Mouse (Mus musculus) heart, embryonic 16.5 days (tissue): ENCODE measurements at regions not wholly inside any gene's neighbourhood (a gene's known extent, or its start where the extent isn't known, plus 50 kb on each side); places are given as distances from the start of the nearest gene placed in this dataset.
"Not testable (repeated sequence)": the region's sequence is repeated elsewhere in the genome, so short reads cannot be mapped to it uniquely, and the experiment has no call there.

Source experiments
- ATAC-seq: fragments of 200-750 bp; cut with Nextera tagmentation; replicated peaks from 2 replicates; pipeline ENCODE4 v1.8.0; 2017; ENCODE audit warnings: moderate number of reproducible peaks; ENCODE audit not compliant: insufficient read depth, low FRiP score; ENCODE audit errors: extremely low read depth
- H3K27ac ChIP-seq: fragments of 300-500 bp; sonication (generic); 2 replicates; pipeline ENCODE4 v1.5.1; 2014; ENCODE audit warnings: mild to moderate bottlenecking, low read length, control low read depth, moderate library complexity
- H3K27me3 ChIP-seq: fragments of 300-500 bp; sonication (generic); 2 replicates; pipeline ENCODE4 v1.6.1; 2014; ENCODE audit warnings: low read length, mixed read lengths; ENCODE audit not compliant: control insufficient read depth, insufficient read depth
- H3K36me3 ChIP-seq: fragments of 300-500 bp; sonication (generic); 2 replicates; pipeline ENCODE4 v1.6.1; 2014; ENCODE audit not compliant: control insufficient read depth, insufficient read depth
- H3K4me1 ChIP-seq: fragments of 300-500 bp; sonication (generic); 2 replicates; pipeline ENCODE4 v1.6.1; 2014; ENCODE audit warnings: low read length, mixed read lengths; ENCODE audit not compliant: control insufficient read depth, insufficient read depth
- H3K4me2 ChIP-seq: fragments of 300-500 bp; sonication (generic); 2 replicates; pipeline ENCODE4 v1.6.1; 2014; ENCODE audit warnings: low read depth, mild to moderate bottlenecking, control low read depth, low read length
- H3K4me3 ChIP-seq: fragments of 300-500 bp; sonication (generic); 2 replicates; pipeline ENCODE4 v1.5.1; 2014; ENCODE audit warnings: mild to moderate bottlenecking, control low read depth, low read length
- H3K9ac ChIP-seq: fragments of 300-500 bp; sonication (generic); 2 replicates; pipeline ENCODE4 v1.6.1; 2014; ENCODE audit warnings: low read length, control low read depth
- H3K9me3 ChIP-seq: fragments of 300-500 bp; sonication (generic); replicated peaks from 2 replicates; pipeline ENCODE4 v1.6.1; 2016; ENCODE audit warnings: low read length; ENCODE audit not compliant: control insufficient read depth
- WGBS: fragments of 180-500 bp; shearing (Covaris S2); extraction: QIAGEN DNeasy Blood & Tissue Kit; methylation state at CpG from one replicate; pipeline ENCODE4 v1.1.7; 2014; 5-methylcytosine and 5-hydroxymethylcytosine counted together

GRCm38 (mm10) chr17:82312191-82312590 is 574.0 kb upstream of the Slc8a1 start:
- no peaks in the 10 kb centered on the region for H3K27me3 ChIP-seq
- H3K27ac ChIP-seq, result no peak overlapping the region
- no peak overlapping the region for H3K9ac ChIP-seq
- H3K36me3 ChIP-seq, result no peaks in the 10 kb centered on the region
- H3K4me2 ChIP-seq, result no peak overlapping the region
- no peaks in the 10 kb centered on the region for H3K4me1 ChIP-seq
- 84% methylated on average over 5 of the region's 5 CpGs for WGBS
- H3K9me3 ChIP-seq, result no peaks in the 10 kb centered on the region
- H3K4me3 ChIP-seq, result no peak overlapping the region
- ATAC-seq, result no peak

DNA sequence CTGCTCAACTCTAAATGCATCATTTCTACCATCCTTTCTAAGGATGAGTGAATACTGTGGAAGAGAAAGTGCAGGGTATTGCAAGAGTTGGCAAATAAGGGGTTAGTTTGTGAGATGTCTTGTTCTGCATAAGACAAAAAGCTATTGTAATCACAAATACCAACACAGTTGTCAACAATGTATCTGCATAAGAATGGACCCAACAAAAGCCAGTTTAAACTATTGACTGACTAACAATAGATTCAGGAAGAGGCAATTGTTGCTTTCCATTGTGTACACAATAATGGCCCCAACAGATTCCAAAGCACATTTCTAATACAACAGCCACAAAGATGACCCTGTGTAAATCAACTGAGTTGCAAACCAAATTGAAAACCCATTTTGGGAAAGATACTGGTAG is 568.2 kb upstream of the Slc8a1 start:
- Histone ChIP-seq H3K4me3 (no peak overlapping the region), H3K27ac (no peak overlapping the region), H3K9me3 (no peaks in the 10 kb centered on the region), H3K4me2 (no peak overlapping the region), H3K36me3 (no peaks in the 10 kb centered on the region), H3K27me3 (no peaks in the 10 kb centered on the region), H3K9ac (no peak overlapping the region), H3K4me1 (no peaks in the 10 kb centered on the region)
- no peak for ATAC-seq

DNA sequence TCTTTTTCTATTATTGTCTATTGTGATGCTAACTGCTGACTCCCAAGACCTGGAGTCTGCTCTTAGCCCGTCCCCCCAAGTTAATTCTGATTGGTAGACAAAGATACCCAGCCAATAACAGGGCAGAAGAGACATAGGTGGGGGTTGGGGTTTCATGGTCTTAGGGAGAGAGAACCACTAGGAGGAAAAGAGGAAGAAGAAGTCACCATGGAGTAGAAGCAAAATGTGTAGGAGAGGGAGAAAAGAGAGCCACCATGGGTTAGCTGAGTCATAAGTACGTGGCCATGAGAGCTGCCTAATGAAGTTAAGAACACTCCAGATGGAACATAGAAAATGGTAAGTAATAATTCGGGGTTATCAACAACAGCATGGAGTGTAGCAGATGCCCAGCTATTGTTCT is 539.6 kb upstream of the Slc8a1 start:
- no peak for ATAC-seq
- Histone ChIP-seq H3K36me3 (no peaks in the 10 kb centered on the region), H3K27ac (no peak overlapping the region), H3K27me3 (no peaks in the 10 kb centered on the region), H3K4me2 (no peak overlapping the region), H3K9ac (no peak overlapping the region), H3K9me3 (no peaks in the 10 kb centered on the region), H3K4me1 (no peaks in the 10 kb centered on the region), H3K4me3 (no peak overlapping the region)
- WGBS, result 72% methylated on average over 3 of the region's 3 CpGs

- Histone ChIP-seq H3K27me3 (no peaks in the 10 kb centered on the region), H3K4me1 (no peaks in the 10 kb centered on the region), H3K27ac (no peak overlapping the region), H3K4me2 (no peak overlapping the region), H3K36me3 (no peaks in the 10 kb centered on the region), H3K9ac (no peak overlapping the region), H3K9me3 (no peaks in the 10 kb centered on the region), H3K4me3 (no peak overlapping the region)
- ATAC-seq, result no peak
- WGBS, result 75% methylated on average over 4 of the region's 4 CpGs
Observed at GRCm38 (mm10) chr17:82273946-82274345, 535.8 kb upstream of the Slc8a1 start.

DNA sequence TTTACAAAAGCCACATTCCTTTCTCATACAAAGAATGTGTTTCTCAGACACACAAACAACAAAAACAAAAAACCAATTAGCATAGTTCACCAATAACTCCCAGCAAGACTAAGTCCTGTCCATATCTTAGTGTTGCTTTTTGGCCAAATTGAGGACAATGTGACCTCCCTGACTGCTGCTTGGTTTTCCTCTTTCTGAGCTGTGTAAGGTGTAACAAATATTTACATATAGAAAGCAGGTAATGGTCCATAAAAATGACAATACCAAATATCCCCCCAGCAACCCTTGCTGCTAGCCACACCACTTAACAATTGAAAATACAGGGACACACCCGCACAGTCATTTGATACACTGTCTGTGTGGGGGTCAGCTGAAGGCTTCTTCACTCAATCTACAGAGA is 534.7 kb upstream of the Slc8a1 start:
- Histone ChIP-seq H3K4me1 (no peaks in the 10 kb centered on the region), H3K4me3 (no peak overlapping the region), H3K4me2 (no peak overlapping the region), H3K9me3 (no peaks in the 10 kb centered on the region), H3K9ac (no peak overlapping the region), H3K36me3 (no peaks in the 10 kb centered on the region), H3K27ac (no peak overlapping the region), H3K27me3 (no peaks in the 10 kb centered on the region)
- ATAC-seq, result no peak
- 95% methylated on average over 1 of the region's 1 CpGs for WGBS

DNA sequence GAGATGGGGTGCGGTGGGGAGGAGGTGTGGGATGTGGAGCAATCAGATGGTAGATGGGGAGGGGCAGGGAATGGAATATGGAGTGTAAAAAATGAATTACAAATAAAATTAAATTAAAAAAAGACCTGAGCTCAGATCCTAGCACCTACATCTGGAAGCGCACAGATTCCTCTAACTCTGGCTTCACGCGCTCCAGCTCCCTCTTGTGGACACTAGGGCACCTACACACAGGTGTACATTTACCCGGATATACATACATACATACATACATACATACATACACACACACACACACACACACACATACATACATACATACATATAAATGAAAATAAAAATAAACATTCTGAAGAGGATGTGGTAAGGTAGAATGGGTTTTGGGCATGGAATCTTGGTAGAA is 528.7 kb upstream of the Slc8a1 start:
- not testable (repeated sequence) for H3K27ac ChIP-seq, H3K9ac ChIP-seq, H3K9me3 ChIP-seq, H3K4me1 ChIP-seq, H3K36me3 ChIP-seq, ATAC-seq, H3K4me3 ChIP-seq, H3K27me3 ChIP-seq, H3K4me2 ChIP-seq
- 95% methylated on average over 5 of the region's 5 CpGs for WGBS

DNA sequence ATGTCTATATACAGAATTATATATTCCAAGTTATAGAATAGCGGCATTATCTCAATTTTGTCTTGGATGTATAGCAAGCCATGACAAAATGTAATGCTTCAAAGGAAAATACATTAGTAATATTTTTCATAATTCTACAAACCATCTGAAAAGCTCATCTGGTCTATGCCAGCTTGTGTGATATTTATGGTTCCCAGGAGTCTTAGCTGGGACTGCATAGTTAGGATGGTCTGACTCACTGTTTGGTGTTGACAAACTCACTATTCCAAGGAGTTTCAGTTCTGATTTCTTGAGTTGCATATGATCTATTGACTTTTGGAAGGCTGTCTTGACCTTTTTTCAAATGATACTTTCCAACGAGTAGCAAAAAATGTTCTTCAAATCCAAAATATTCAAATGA is 514.2 kb upstream of the Slc8a1 start:
- no peaks in the 10 kb centered on the region for H3K9me3 ChIP-seq
- H3K4me2 ChIP-seq, result no peak overlapping the region
- no peak overlapping the region for H3K27ac ChIP-seq
- no peak for ATAC-seq
- 90% methylated on average over 2 of the region's 2 CpGs for WGBS
- no peaks in the 10 kb centered on the region for H3K27me3 ChIP-seq
- no peaks in the 10 kb centered on the region for H3K4me1 ChIP-seq
- no peaks in the 10 kb centered on the region for H3K36me3 ChIP-seq
- no peak overlapping the region for H3K4me3 ChIP-seq
- no peak overlapping the region for H3K9ac ChIP-seq

DNA sequence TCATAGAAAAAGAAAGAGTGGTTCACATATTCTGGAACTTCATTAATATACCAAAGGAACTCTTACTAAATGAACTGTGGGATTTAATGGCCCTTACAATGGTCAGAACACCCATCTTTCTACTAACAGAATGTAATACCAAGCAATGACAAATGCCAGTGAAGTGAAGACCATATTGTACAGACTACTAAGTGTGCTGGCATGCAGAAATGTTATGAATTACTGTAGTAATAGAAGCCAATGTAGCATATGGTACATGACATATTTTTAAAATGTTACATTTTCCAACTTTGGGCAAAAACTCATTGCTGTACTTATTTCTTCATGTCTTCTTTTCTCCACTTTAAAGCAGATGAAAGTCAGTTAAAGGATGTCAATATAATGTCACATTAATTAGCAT is 513.7 kb upstream of the Slc8a1 start:
- Histone ChIP-seq H3K4me3 (no peak overlapping the region), H3K9me3 (no peaks in the 10 kb centered on the region), H3K4me2 (no peak overlapping the region), H3K9ac (no peak overlapping the region), H3K27me3 (no peaks in the 10 kb centered on the region), H3K4me1 (no peaks in the 10 kb centered on the region), H3K27ac (no peak overlapping the region), H3K36me3 (no peaks in the 10 kb centered on the region)
- ATAC-seq, result no peak

- no peak overlapping the region for H3K27ac ChIP-seq
- H3K9me3 ChIP-seq, result no peaks in the 10 kb centered on the region
- H3K27me3 ChIP-seq, result no peaks in the 10 kb centered on the region
- H3K4me2 ChIP-seq, result no peak overlapping the region
- H3K9ac ChIP-seq, result no peak overlapping the region
- ATAC-seq, result no peak
- H3K4me3 ChIP-seq, result no peak overlapping the region
- no peaks in the 10 kb centered on the region for H3K4me1 ChIP-seq
- WGBS, result 44% methylated on average over 1 of the region's 1 CpGs
- H3K36me3 ChIP-seq, result no peaks in the 10 kb centered on the region
Observed at GRCm38 (mm10) chr17:82238361-82238760, 500.2 kb upstream of the Slc8a1 start.

DNA sequence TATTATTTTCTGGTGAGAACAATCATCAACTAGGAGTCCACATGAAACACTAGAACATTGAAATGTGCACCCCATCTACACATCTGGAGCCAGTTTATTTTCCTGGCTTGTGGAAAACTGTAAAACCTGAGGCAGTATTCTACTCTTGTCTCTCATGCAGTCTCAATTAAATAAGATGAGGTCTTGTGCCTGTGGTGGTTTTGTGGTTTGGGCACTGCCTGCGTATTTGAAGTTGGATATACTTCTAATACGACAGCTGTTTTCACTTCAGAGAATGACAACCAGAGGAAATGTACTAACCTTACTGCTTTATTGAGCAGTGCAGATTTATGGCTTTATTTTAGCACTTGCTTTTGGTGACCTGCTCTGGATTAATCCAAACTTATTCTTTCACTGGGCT is 499.3 kb upstream of the Slc8a1 start:
- H3K27me3 ChIP-seq, result no peaks in the 10 kb centered on the region
- no peaks in the 10 kb centered on the region for H3K36me3 ChIP-seq
- H3K4me1 ChIP-seq, result no peaks in the 10 kb centered on the region
- H3K4me2 ChIP-seq, result no peak overlapping the region
- ATAC-seq, result no peak
- no peaks in the 10 kb centered on the region for H3K9me3 ChIP-seq
- H3K27ac ChIP-seq, result no peak overlapping the region
- H3K9ac ChIP-seq, result no peak overlapping the region
- WGBS, result 84% methylated on average over 2 of the region's 2 CpGs
- no peak overlapping the region for H3K4me3 ChIP-seq
